Mouse (Mus musculus) erythroblast, embryonic 14.5 days (primary cell): ENCODE measurements at regions not wholly inside any gene's neighbourhood (a gene's known extent, or its start where the extent isn't known, plus 50 kb on each side); places are given as distances from the start of the nearest gene placed in this dataset.

Experiments
- GATA1 ChIP-seq: IDR thresholded peaks from 2 replicates; pipeline ENCODE4 v1.6.1; 2012; ENCODE audit warnings: low read length, inconsistent platforms, mixed read lengths
- TAL1 ChIP-seq: IDR thresholded peaks from 3 replicates; pipeline ENCODE4 v1.6.1; 2012; ENCODE audit warnings: low read length, inconsistent platforms, mixed read lengths

DNA sequence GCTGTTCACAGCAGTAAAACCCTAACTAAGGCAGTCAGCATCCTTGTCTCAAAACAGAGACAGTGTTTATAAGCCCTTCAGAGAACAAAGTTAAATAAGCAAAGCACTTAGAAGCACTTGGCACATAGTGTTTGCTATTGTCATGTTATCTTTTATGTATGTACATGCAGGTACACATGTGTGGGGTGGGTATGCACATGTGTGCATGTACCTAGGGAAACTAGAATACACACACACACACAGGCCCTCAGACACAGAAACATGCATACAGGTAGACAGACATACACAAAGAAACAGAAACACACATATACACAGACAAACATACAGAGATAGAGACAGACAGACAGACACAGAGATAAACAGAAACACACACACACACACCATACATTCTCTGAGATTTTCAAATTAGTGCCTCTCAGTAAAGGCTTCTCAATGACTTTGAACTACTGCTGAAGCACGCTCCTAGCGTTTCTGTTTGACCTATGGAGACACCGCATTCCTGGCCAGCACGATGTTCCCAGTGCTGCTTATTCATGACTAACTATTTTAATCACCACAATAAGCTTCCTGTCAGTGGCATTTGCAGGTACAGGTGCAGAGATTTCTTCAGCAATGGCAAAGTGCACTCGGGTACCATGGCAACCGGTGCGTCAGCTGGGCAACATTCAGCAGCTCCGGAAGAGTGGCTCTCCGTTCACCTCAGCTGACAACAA lies 148.1 kb downstream of the Rap2a start:
- TF ChIP-seq TAL1 (no peak), GATA1 (no peak)
